Mouse (Mus musculus): ENCODE measurements at regions not wholly inside any gene's neighbourhood (a gene's known extent, or its start where the extent isn't known, plus 50 kb on each side); places are given as distances from the start of the nearest gene placed in this dataset.
A peak's percentile ranks its signal among the peaks of the same experiment; 100 is the strongest.
"Not testable (repeated sequence)": the region's sequence is repeated elsewhere in the genome, so short reads cannot be mapped to it uniquely, and the experiment has no call there.

- WGBS: 2% methylated on average over 17 of the region's 17 CpGs
- not testable (repeated sequence) for H3K4me1 ChIP-seq (ENCODE audit: control insufficient read depth, insufficient read depth, low read length); H3K27ac ChIP-seq (ENCODE audit: insufficient read depth, low read length); H3K27me3 ChIP-seq (ENCODE audit: control insufficient read depth, insufficient read depth, low read length)
- peak overlapping the region; percentile 37 for H3K4me3 ChIP-seq (replicated peaks; ENCODE audit: insufficient read depth, low read depth, low read length)
- DNase-seq: peak; percentile 22 to 50
Observed at GRCm38 (mm10) chr8:71026424-71026890, 120.7 kb downstream of the Map1s start.

DNA sequence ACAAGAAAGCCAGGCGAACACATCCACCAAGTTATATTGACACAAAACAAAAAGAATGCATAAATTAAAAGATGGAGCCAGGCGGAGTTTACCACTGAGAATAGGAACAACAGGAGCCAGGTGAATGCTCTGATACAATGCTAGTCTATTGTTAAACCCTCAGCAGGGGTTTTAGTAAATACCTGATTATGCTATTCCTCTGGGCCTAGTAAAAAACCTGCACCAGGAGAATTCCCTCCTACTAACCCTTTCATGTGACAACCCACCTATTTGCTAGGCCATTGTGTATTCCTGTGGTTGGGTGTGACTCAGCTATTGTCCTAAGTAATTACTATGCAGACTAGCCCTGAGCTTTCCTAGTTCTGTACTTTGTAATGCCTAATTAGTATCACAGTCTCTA, 122.8 kb downstream of the Map1s start:
- WGBS: 88% methylated on average over 2 of the region's 2 CpGs
- H3K4me1 ChIP-seq (ENCODE audit: control insufficient read depth, insufficient read depth, low read length): not testable (repeated sequence)

More for the DNA sequence above, 122.8 kb downstream of the Map1s start:
- not testable (repeated sequence) for H3K27me3 ChIP-seq (ENCODE audit: control insufficient read depth, insufficient read depth, low read length); H3K4me3 ChIP-seq (replicated peaks; ENCODE audit: insufficient read depth, low read depth, low read length); DNase-seq; H3K27ac ChIP-seq (ENCODE audit: insufficient read depth, low read length)
